Mouse (Mus musculus): ENCODE data around the gene Shroom3. TPM values are rescaled to one million over a fixed set of nuclear protein-coding genes. Genes with fewer than 3 reads are reported as not detected.

Shroom3 gene
- polyA plus RNA-seq, 1 experiment from 2014 or later, result 2.9 TPM

DNA sequence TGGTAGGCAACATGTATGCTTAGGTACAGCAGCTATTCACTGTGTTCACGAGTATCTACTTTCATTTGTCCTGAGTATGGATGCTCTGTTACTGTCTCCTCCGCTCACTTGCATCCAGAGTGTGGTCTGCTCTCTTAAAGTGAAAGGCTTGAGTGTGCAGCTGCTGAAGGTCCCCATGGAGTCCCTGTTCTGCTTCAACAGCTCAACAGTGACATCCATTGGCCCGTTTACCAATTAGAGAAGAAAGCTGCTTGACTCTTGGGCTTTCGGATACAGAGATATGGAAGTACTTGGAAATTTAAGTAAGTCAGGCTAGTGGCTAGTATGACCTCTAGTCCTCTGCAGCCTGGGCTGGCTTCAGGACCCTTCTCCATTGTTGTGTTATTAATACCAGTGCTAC is 188.9 kb downstream of the Shroom3 start:
- WGBS, result 75% methylated on average over 4 of the region's 4 CpGs
- H3K27me3 ChIP-seq, result no peaks in the 10 kb centered on the region
- H3K9me3 ChIP-seq, result no peaks in the 10 kb centered on the region
- H3K4me2 ChIP-seq (replicated peaks), result no peak overlapping the region
- no peak overlapping the region for H3K27ac ChIP-seq (replicated peaks)
- no peaks in the 10 kb centered on the region for H3K36me3 ChIP-seq
- no peak for ATAC-seq (replicated peaks)
- H3K9ac ChIP-seq (replicated peaks), result no peak overlapping the region
- no peak overlapping the region for H3K4me3 ChIP-seq
- peaks cover 7% of the 10 kb centered on the region; the same call in 1 of the 2 replicates for H3K4me1 ChIP-seq

- H3K36me3 ChIP-seq, result no peaks in the 10 kb centered on the region
- H3K4me1 ChIP-seq, result peaks cover 7% of the 10 kb centered on the region; the same call in 1 of the 2 replicates
- H3K27ac ChIP-seq (replicated peaks), result no peak overlapping the region
- no peak for ATAC-seq (replicated peaks)
- no peak overlapping the region for H3K4me3 ChIP-seq
- no peak overlapping the region for H3K9ac ChIP-seq (replicated peaks)
- H3K27me3 ChIP-seq, result no peaks in the 10 kb centered on the region
- no peaks in the 10 kb centered on the region for H3K9me3 ChIP-seq
- WGBS, result 81% methylated on average over 2 of the region's 2 CpGs
- no peak overlapping the region for H3K4me2 ChIP-seq (replicated peaks)
Measured at GRCm38 (mm10) chr5:92872991-92873390, 189.8 kb downstream of the Shroom3 start.

DNA sequence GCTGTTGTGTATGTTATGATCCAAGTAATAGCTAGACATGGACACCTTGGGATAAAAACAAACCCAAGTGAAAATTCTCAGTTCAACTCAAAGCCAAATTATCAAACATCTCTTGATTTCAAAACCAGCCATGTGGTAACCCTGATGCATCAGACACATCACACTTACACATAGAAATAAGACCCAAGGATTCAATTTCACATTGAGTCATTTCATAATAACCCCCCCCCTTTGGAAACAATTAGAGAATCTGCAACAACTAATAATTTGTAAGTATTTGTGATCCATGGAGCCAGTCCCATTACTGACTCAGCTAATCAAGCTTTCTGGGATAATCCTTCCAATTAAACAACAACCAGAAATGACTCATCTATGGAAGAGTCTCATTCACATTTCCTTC is 190.3 kb downstream of the Shroom3 start:
- no peak overlapping the region for H3K4me3 ChIP-seq
- no peak overlapping the region for H3K4me2 ChIP-seq (replicated peaks)
- ATAC-seq (replicated peaks), result no peak
- no peak overlapping the region for H3K9ac ChIP-seq (replicated peaks)
- peaks cover 7% of the 10 kb centered on the region; the same call in 1 of the 2 replicates for H3K4me1 ChIP-seq
- H3K9me3 ChIP-seq, result no peaks in the 10 kb centered on the region
- no peak overlapping the region for H3K27ac ChIP-seq (replicated peaks)
- no peaks in the 10 kb centered on the region for H3K27me3 ChIP-seq
- H3K36me3 ChIP-seq, result no peaks in the 10 kb centered on the region

DNA sequence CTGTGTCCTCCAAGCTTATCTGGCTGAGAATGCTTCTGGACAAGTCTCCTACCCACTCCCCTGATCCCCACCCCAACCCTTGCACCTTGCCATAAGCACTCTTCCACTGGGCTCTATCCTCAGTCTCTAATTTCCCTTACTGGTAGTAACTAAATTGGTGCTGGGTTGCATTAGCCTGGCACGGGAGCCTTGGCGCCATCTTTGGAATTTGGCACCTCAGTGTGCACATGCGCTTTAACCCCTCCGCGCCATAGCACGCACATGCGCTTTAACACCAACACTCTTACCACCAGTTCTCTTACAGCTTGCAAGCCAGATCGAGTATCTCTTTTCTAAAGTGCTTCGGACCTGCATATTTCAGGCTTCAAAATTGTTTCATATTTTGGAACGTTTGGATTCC is 192.6 kb downstream of the Shroom3 start:
- Histone ChIP-seq H3K9ac (replicated peaks) (no peak overlapping the region), H3K36me3 (no peaks in the 10 kb centered on the region), H3K9me3 (no peaks in the 10 kb centered on the region), H3K27me3 (no peaks in the 10 kb centered on the region), H3K4me1 (no peaks in the 10 kb centered on the region), H3K4me3 (no peak overlapping the region), H3K4me2 (replicated peaks) (no peak overlapping the region), H3K27ac (replicated peaks) (no peak overlapping the region)
- 92% methylated on average over 10 of the region's 10 CpGs for WGBS
- no peak for ATAC-seq (replicated peaks)

GRCm38 (mm10) chr5:92877104-92877503 is 193.9 kb downstream of the Shroom3 start:
- ATAC-seq (replicated peaks), result no peak
- no peak overlapping the region for H3K9ac ChIP-seq (replicated peaks)
- no peak overlapping the region for H3K27ac ChIP-seq (replicated peaks)
- H3K4me1 ChIP-seq, result no peaks in the 10 kb centered on the region
- no peaks in the 10 kb centered on the region for H3K36me3 ChIP-seq
- no peak overlapping the region for H3K4me3 ChIP-seq
- H3K4me2 ChIP-seq (replicated peaks), result no peak overlapping the region
- 87% methylated on average over 3 of the region's 3 CpGs for whole genome bisulfite sequencing
- H3K27me3 ChIP-seq, result no peaks in the 10 kb centered on the region
- no peaks in the 10 kb centered on the region for H3K9me3 ChIP-seq

DNA sequence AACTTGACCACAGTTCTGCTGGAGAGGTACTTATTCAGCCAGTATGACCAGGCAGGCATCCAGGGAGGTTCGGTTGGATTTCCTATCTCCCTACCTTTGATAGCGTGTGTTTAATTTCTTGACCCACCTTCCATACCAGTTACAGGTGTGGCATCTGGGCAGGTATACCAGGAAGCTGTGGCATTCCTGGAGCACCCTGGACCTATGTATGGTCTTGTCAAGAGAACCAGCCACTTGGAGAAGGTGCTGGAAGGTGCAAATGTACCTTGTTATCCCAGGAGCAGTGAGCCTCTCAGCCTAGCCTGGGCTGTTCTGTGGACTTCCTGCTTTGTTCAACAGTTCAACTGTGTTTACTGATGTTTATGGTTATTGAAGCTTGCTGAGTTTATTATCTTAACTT is 197.2 kb downstream of the Shroom3 start:
- 93% methylated on average over 2 of the region's 2 CpGs for WGBS
- Histone ChIP-seq H3K27ac (replicated peaks) (no peak overlapping the region), H3K4me1 (no peaks in the 10 kb centered on the region)

GRCm38 (mm10) chr5:92880893-92881292 is 197.7 kb downstream of the Shroom3 start:
- WGBS, result 84% methylated on average over 4 of the region's 4 CpGs
- no peaks in the 10 kb centered on the region for H3K27me3 ChIP-seq
- ATAC-seq (replicated peaks), result no peak
- H3K4me1 ChIP-seq, result no peaks in the 10 kb centered on the region
- no peaks in the 10 kb centered on the region for H3K9me3 ChIP-seq
- no peak overlapping the region for H3K9ac ChIP-seq (replicated peaks)
- no peak overlapping the region for H3K27ac ChIP-seq (replicated peaks)
- no peaks in the 10 kb centered on the region for H3K36me3 ChIP-seq
- H3K4me3 ChIP-seq, result no peak overlapping the region
- no peak overlapping the region for H3K4me2 ChIP-seq (replicated peaks)

More for the DNA sequence above, 197.2 kb downstream of the Shroom3 start:
- Histone ChIP-seq H3K36me3 (no peaks in the 10 kb centered on the region), H3K4me2 (replicated peaks) (no peak overlapping the region), H3K9ac (replicated peaks) (no peak overlapping the region), H3K9me3 (no peaks in the 10 kb centered on the region), H3K27me3 (no peaks in the 10 kb centered on the region), H3K4me3 (no peak overlapping the region)
- ATAC-seq (replicated peaks), result no peak

DNA sequence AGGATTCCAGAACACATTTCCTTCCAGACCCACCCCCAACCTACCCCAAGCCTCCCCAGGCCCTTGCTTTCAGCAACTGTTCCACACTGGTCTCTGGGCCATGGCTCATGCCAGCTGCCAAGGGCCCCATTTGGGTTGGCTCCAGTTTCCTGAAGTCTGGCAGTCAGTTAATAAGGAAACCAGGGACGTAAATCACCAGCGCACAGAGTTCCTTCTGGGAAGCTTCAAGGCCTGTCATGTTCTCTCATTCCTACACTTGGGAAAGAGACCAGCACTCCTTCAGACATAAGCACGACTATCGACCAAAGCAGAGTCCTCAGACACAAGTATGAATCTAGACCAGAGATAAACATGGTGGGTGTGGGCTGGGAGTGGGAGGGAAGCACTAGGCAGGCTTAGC is 202.9 kb downstream of the Shroom3 start:
- Histone ChIP-seq H3K4me1 (no peaks in the 10 kb centered on the region), H3K27ac (replicated peaks) (no peak overlapping the region), H3K4me3 (no peak overlapping the region), H3K4me2 (replicated peaks) (no peak overlapping the region), H3K9ac (replicated peaks) (no peak overlapping the region), H3K27me3 (no peaks in the 10 kb centered on the region), H3K36me3 (no peaks in the 10 kb centered on the region), H3K9me3 (no peaks in the 10 kb centered on the region)
- WGBS, result 81% methylated on average over 4 of the region's 4 CpGs
- ATAC-seq (replicated peaks), result no peak

GRCm38 (mm10) chr5:92887501-92887900 is 204.3 kb downstream of the Shroom3 start:
- H3K9me3 ChIP-seq, result no peaks in the 10 kb centered on the region
- no peak overlapping the region for H3K4me3 ChIP-seq
- ATAC-seq (replicated peaks), result no peak
- no peak overlapping the region for H3K9ac ChIP-seq (replicated peaks)
- no peaks in the 10 kb centered on the region for H3K4me1 ChIP-seq
- no peaks in the 10 kb centered on the region for H3K36me3 ChIP-seq
- 59% methylated on average over 3 of the region's 3 CpGs for WGBS
- no peak overlapping the region for H3K4me2 ChIP-seq (replicated peaks)
- H3K27ac ChIP-seq (replicated peaks), result no peak overlapping the region
- H3K27me3 ChIP-seq, result no peaks in the 10 kb centered on the region

- peaks cover 4% of the 10 kb centered on the region; the same call in 1 of the 2 replicates for H3K4me1 ChIP-seq
- no peak overlapping the region for H3K27ac ChIP-seq (replicated peaks)
- WGBS, result 63% methylated on average over 8 of the region's 8 CpGs
- no peaks in the 10 kb centered on the region for H3K9me3 ChIP-seq
- no peak for ATAC-seq (replicated peaks)
- no peak overlapping the region for H3K4me3 ChIP-seq
- no peaks in the 10 kb centered on the region for H3K27me3 ChIP-seq
- no peak overlapping the region for H3K9ac ChIP-seq (replicated peaks)
- H3K36me3 ChIP-seq, result no peaks in the 10 kb centered on the region
- H3K4me2 ChIP-seq (replicated peaks), result no peak overlapping the region
Measured at GRCm38 (mm10) chr5:92888628-92889241, 205.5 kb downstream of the Shroom3 start.

GRCm38 (mm10) chr5:92890902-92891301 is 207.7 kb downstream of the Shroom3 start:
- no peaks in the 10 kb centered on the region for H3K27me3 ChIP-seq
- no peak overlapping the region for H3K9ac ChIP-seq (replicated peaks)
- H3K27ac ChIP-seq (replicated peaks), result no peak overlapping the region
- no peak overlapping the region for H3K4me3 ChIP-seq
- WGBS, result 93% methylated on average over 5 of the region's 5 CpGs
- no peaks in the 10 kb centered on the region for H3K36me3 ChIP-seq
- H3K9me3 ChIP-seq, result no peaks in the 10 kb centered on the region
- no peak for ATAC-seq (replicated peaks)
- peaks cover 6% of the 10 kb centered on the region; the same call in 1 of the 2 replicates for H3K4me1 ChIP-seq
- no peak overlapping the region for H3K4me2 ChIP-seq (replicated peaks)

DNA sequence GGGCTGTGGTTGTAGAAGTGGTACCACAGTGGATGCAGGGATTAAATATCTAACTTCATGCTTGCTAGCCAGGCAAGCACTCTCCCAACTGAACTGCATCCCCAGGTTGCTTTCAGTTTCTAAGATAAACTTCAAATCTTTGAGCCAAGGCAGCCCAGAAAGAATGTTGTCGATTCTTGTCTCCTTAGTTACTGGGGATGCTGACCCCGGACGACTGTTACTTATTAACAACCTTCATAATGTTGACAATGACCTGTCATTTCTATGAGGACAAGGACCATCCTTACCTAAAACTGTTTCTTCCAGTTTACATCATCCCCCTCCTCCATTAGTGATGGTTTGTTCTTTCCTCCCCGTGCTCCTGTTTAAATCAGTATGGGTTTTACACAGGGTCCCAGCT is 210.0 kb downstream of the Shroom3 start:
- H3K27me3 ChIP-seq, result no peaks in the 10 kb centered on the region
- ATAC-seq (replicated peaks), result no peak
- no peak overlapping the region for H3K4me2 ChIP-seq (replicated peaks)
- no peaks in the 10 kb centered on the region for H3K9me3 ChIP-seq
- 11% methylated on average over 4 of the region's 4 CpGs for WGBS
- peaks cover 12% of the 10 kb centered on the region for H3K4me1 ChIP-seq
- peak overlapping the region; percentile 36; the same call in 1 of the 2 replicates for H3K27ac ChIP-seq (replicated peaks)
- no peak overlapping the region for H3K9ac ChIP-seq (replicated peaks)
- H3K4me3 ChIP-seq, result no peak overlapping the region
- H3K36me3 ChIP-seq, result no peaks in the 10 kb centered on the region

GRCm38 (mm10) chr5:92893711-92894110 is 210.5 kb downstream of the Shroom3 start:
- H3K27me3 ChIP-seq, result no peaks in the 10 kb centered on the region
- no peak overlapping the region for H3K4me2 ChIP-seq (replicated peaks)
- ATAC-seq (replicated peaks), result no peak
- H3K4me1 ChIP-seq, result peaks cover 16% of the 10 kb centered on the region
- H3K9ac ChIP-seq (replicated peaks), result no peak overlapping the region
- WGBS, result 0% methylated on average over 1 of the region's 1 CpGs
- H3K36me3 ChIP-seq, result no peaks in the 10 kb centered on the region
- H3K27ac ChIP-seq (replicated peaks), result peak overlapping the region; percentile 36; the same call in 1 of the 2 replicates
- H3K9me3 ChIP-seq, result no peaks in the 10 kb centered on the region
- no peak overlapping the region for H3K4me3 ChIP-seq
